Mouse (Mus musculus) thymus, adult 2 months (tissue): ENCODE data around the gene Rsph10b.

Experiments
- CTCF ChIP-seq: fragments of 200-500 bp; IDR thresholded peaks from 2 replicates; pipeline ENCODE4 v1.5.1; 2012; ENCODE audit warnings: mild to moderate bottlenecking, control low read depth, low read length, moderate library complexity, borderline replicate concordance; ENCODE audit not compliant: control insufficient read depth, poor library complexity, insufficient read depth; ENCODE audit errors: extremely low read depth
- POLR2A ChIP-seq: fragments of 200-500 bp; IDR thresholded peaks from 2 replicates; pipeline ENCODE4 v1.6.1; 2012; ENCODE audit warnings: mild to moderate bottlenecking, low read length, control low read depth, moderate library complexity; ENCODE audit not compliant: control insufficient read depth, poor library complexity, insufficient read depth; ENCODE audit errors: extremely low read depth

GRCm38 (mm10) chr5:144026620-144027263 is 93.9 kb downstream of the Rsph10b start, which contains the start of gene Ocm:
- TF ChIP-seq POLR2A: no peak
- no peak for TF ChIP-seq CTCF
